ENCODE assay signal across 16 mouse cellular contexts in the genomic region with DNA sequence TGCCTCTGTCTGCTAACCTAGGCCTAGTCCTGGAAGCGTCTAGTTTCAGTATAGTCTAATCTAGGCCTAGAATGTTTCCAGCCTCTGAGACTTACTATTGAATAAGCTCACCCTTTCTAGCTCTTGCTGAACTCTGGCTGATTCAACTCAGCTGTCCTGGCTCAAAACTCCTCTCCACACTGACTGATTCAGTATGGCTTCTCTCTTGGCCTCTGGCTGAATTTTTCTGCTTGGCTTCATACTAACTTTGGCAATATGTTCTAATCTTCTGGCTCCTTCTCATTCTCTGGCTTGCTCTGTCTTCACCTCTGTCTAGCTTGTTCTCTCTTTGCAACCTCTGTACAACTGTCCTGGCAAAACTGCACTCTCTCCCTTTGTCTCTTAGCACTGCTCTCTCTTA. TPM values are rescaled to one million over a fixed set of nuclear protein-coding genes. Genes with fewer than 3 reads are reported as not detected.
A peak's percentile ranks its signal among the peaks of the same experiment; 100 is the strongest.
DNase-seq lines count a peak whose midpoint lies in the region; ATAC-seq and TF ChIP-seq lines count a peak whose summit lies in the region.
"Had no signal": no experiment of that assay in that cellular context is flagged by ENCODE, and none has a peak within 500 bp of the region (broad histone marks: within the 10 kb centered on the region; RNA-seq: fewer than 3 reads in every experiment).

No protein-coding gene starts in this region.

- no peak for DNase-seq in heart, adult 2 months
- no peak for DNase-seq in lung, postnatal 10 days
- DNase-seq in heart, postnatal 10 days = peak; percentile 68
- DNase-seq in cerebellum, postnatal 14 days = no peak
- no peak for DNase-seq in layer of hippocampus, adult 9-10 months (ENCODE audit: low spot score)
- DNase-seq: cerebellum, adult 2 months; gastrocnemius, postnatal 10 days; thymus, postnatal 25 days had no signal

- peaks cover 4% of the 10 kb centered on the region for H3K36me3 ChIP-seq in heart, adult 2 months (ENCODE audit: control insufficient read depth, insufficient read depth, low read length)
- no peaks in the 10 kb centered on the region for H3K36me3 ChIP-seq in heart, embryonic 11.5 days (ENCODE audit: control insufficient read depth, insufficient read depth, low read length)
- no peaks in the 10 kb centered on the region for H3K36me3 ChIP-seq in lung, embryonic 15.5 days
- H3K36me3 ChIP-seq in stomach, embryonic 16.5 days (ENCODE audit: control insufficient read depth, insufficient read depth, low read length) = no peaks in the 10 kb centered on the region
- H3K36me3 ChIP-seq: limb, embryonic 15.5 days had no signal

- WGBS in heart, adult 2 months = 79% methylated on average over 1 of the region's 1 CpGs
- 85% methylated on average over 1 of the region's 1 CpGs for WGBS in heart, embryonic 11.5 days (ENCODE audit: insufficient replicate concordance)
- 83% methylated on average over 1 of the region's 1 CpGs for WGBS in lung, embryonic 15.5 days
- 64% methylated on average over 1 of the region's 1 CpGs for WGBS in stomach, embryonic 16.5 days

- TF ChIP-seq EP300 in heart, adult 2 months (IDR thresholded peaks at IDR 0.05; ENCODE audit: insufficient read depth, low read depth, low read length) = no peak

- H3K27ac ChIP-seq in heart, adult 2 months = peak overlapping the region; percentile 51; the same call in 1 of the 2 replicates
- H3K27ac ChIP-seq in heart, embryonic 11.5 days (ENCODE audit: low read depth, low read length) = no peak overlapping the region
- H3K27ac ChIP-seq in lung, embryonic 15.5 days = peak overlapping the region; percentile 35; the same call in 1 of the 2 replicates
- peak overlapping the region; percentile 84 for H3K27ac ChIP-seq in stomach, embryonic 16.5 days (ENCODE audit: low read length)
- H3K27ac ChIP-seq: forebrain, embryonic 12.5 days; left cerebral cortex, adult 2 months; limb, embryonic 15.5 days; midbrain, embryonic 10.5 days had no signal

- no peaks in the 10 kb centered on the region for H3K27me3 ChIP-seq in heart, adult 2 months (ENCODE audit: control insufficient read depth, insufficient read depth, low read length)
- H3K27me3 ChIP-seq in heart, embryonic 11.5 days (ENCODE audit: control insufficient read depth, insufficient read depth, low read length) = no peaks in the 10 kb centered on the region
- H3K27me3 ChIP-seq in lung, embryonic 15.5 days = no peaks in the 10 kb centered on the region
- no peaks in the 10 kb centered on the region for H3K27me3 ChIP-seq in stomach, embryonic 16.5 days (ENCODE audit: control insufficient read depth, insufficient read depth, low read length)
- H3K27me3 ChIP-seq: forebrain, embryonic 12.5 days; limb, embryonic 15.5 days had no signal

- TF ChIP-seq POLR2A in heart, adult 2 months (IDR thresholded peaks at IDR 0.05; ENCODE audit: insufficient read depth, low read depth, low read length) = no peak

- intact Hi-C loops in heart, adult 2 months (cut with DNase I) = loop anchor here (2.0 kb wide), 1 partner anchor 30 kb away; no protein-coding TSS in a partner anchor
- intact Hi-C loops in heart, postnatal 10 days (cut with DNase I) = no loop called here

- H3K9ac ChIP-seq in heart, adult 2 months (ENCODE audit: low read depth, low read length) = no peak overlapping the region
- no peak overlapping the region for H3K9ac ChIP-seq in heart, embryonic 11.5 days (ENCODE audit: low read depth, low read length)
- no peak overlapping the region for H3K9ac ChIP-seq in lung, embryonic 15.5 days
- no peak overlapping the region for H3K9ac ChIP-seq in stomach, embryonic 16.5 days (ENCODE audit: low read length)
- H3K9ac ChIP-seq: forebrain, embryonic 12.5 days; limb, embryonic 15.5 days had no signal

- no peak for ATAC-seq in heart, embryonic 11.5 days (replicated peaks; ENCODE audit: insufficient number of reproducible peaks, low FRiP score, low TSS enrichment)
- no peak for ATAC-seq in lung, embryonic 15.5 days (ENCODE audit: borderline replicate concordance, extremely low read depth, low FRiP score, low TSS enrichment)
- no peak for ATAC-seq in stomach, embryonic 16.5 days (ENCODE audit: insufficient read depth, low FRiP score)

- no peak overlapping the region for H3K4me2 ChIP-seq in heart, embryonic 11.5 days
- H3K4me2 ChIP-seq in lung, embryonic 15.5 days = no peak overlapping the region
- H3K4me2 ChIP-seq in stomach, embryonic 16.5 days (ENCODE audit: low read depth, low read length) = no peak overlapping the region
- H3K4me2 ChIP-seq: forebrain, embryonic 12.5 days; limb, embryonic 15.5 days had no signal

- no peaks in the 10 kb centered on the region for H3K79me2 ChIP-seq in heart, adult 2 months (replicated peaks; ENCODE audit: control insufficient read depth, insufficient read depth, low read length)

- H3K4me3 ChIP-seq in heart, adult 2 months = no peak overlapping the region
- H3K4me3 ChIP-seq in heart, embryonic 11.5 days (ENCODE audit: low read depth, low read length) = no peak overlapping the region
- H3K4me3 ChIP-seq in lung, embryonic 15.5 days = no peak overlapping the region
- no peak overlapping the region for H3K4me3 ChIP-seq in stomach, embryonic 16.5 days (replicated peaks; ENCODE audit: low read length)
- H3K4me3 ChIP-seq: forebrain, embryonic 12.5 days; left cerebral cortex, adult 2 months; limb, embryonic 15.5 days; midbrain, embryonic 10.5 days had no signal

- peaks cover 41% of the 10 kb centered on the region for H3K4me1 ChIP-seq in heart, adult 2 months (ENCODE audit: control insufficient read depth, insufficient read depth, low read length)
- H3K4me1 ChIP-seq in heart, embryonic 11.5 days (ENCODE audit: control insufficient read depth, insufficient read depth, low read length) = peaks cover 17% of the 10 kb centered on the region
- peaks cover 38% of the 10 kb centered on the region for H3K4me1 ChIP-seq in lung, embryonic 15.5 days
- peaks cover 59% of the 10 kb centered on the region for H3K4me1 ChIP-seq in stomach, embryonic 16.5 days (ENCODE audit: control insufficient read depth, insufficient read depth, low read length)

- no peaks in the 10 kb centered on the region for H3K9me3 ChIP-seq in heart, embryonic 11.5 days (replicated peaks; ENCODE audit: control insufficient read depth, low read length)
- H3K9me3 ChIP-seq in lung, embryonic 15.5 days = no peaks in the 10 kb centered on the region
- H3K9me3 ChIP-seq in stomach, embryonic 16.5 days (replicated peaks; ENCODE audit: control insufficient read depth, low read length) = no peaks in the 10 kb centered on the region
- H3K9me3 ChIP-seq: forebrain, embryonic 12.5 days; G1E; limb, embryonic 15.5 days; midbrain, embryonic 10.5 days had no signal

- TF ChIP-seq CTCF in heart, adult 2 months (IDR thresholded peaks at IDR 0.05) = no peak

RNA-seq across cellular contexts. Expression of gene Gramd4, which starts 35.7 kb away (rescaled TPM):
- 10 to 100 TPM; 27.6 to 31.5 TPM for total RNA-seq in heart, adult 2 months (2021)
- 25.3 and 39.8 TPM in 2 replicates for polyA plus RNA-seq in heart, adult 2 months (2012; rRNA removed)
- polyA plus RNA-seq in heart, embryonic 11.5 days (2014; fragmentation: Nextera tagmentation; extraction: Ambion mirVana) = 4.9 and 6.5 TPM in 2 replicates
- 12.9 and 14.6 TPM in 2 replicates for polyA plus RNA-seq in lung, embryonic 15.5 days (2015; fragmentation: Nextera tagmentation; extraction: Ambion mirVana)
- total RNA-seq in heart, postnatal 10 days (2021) = 10 to 100 TPM; 37.2 to 42.1 TPM
- polyA plus RNA-seq in stomach, embryonic 16.5 days (2015; fragmentation: Nextera tagmentation; extraction: Ambion mirVana) = 10.5 and 12.1 TPM in 2 replicates

RNA-seq across cellular contexts. Expression of gene Celsr1, which starts 59.7 kb away (rescaled TPM):
- 1 to 10 TPM; 4.5 to 5.0 TPM for total RNA-seq in heart, adult 2 months (2021)
- polyA plus RNA-seq in heart, adult 2 months (2012; rRNA removed) = 4.3 and 5.2 TPM in 2 replicates
- polyA plus RNA-seq in heart, embryonic 11.5 days (2014; fragmentation: Nextera tagmentation; extraction: Ambion mirVana) = 2.1 and 2.2 TPM in 2 replicates
- polyA plus RNA-seq in lung, embryonic 15.5 days (2015; fragmentation: Nextera tagmentation; extraction: Ambion mirVana) = 4.3 and 4.8 TPM in 2 replicates
- 10 to 100 TPM; 15.1 to 17.1 TPM for total RNA-seq in heart, postnatal 10 days (2021)
- 2.6 and 2.7 TPM in 2 replicates for polyA plus RNA-seq in stomach, embryonic 16.5 days (2015; fragmentation: Nextera tagmentation; extraction: Ambion mirVana)

Comparison
In these comparisons a context has a peak if more than half of its experiments do, and no peak if none do; other contexts are left out.
1. DNase-seq: peak in heart, postnatal 10 days (2 of 2); none in heart, adult 2 months (0 of 2), lung, postnatal 10 days (single experiment), cerebellum, postnatal 14 days (0 of 2) and layer of hippocampus, adult 9-10 months (single experiment).